Mouse (Mus musculus) neural tube, embryonic 12.5 days (tissue): ENCODE data around the gene Miox. TPM values are rescaled to one million over a fixed set of nuclear protein-coding genes. Genes with fewer than 3 reads are reported as not detected.
A peak's percentile ranks its signal among the peaks of the same experiment; 100 is the strongest.

Experiments used
- ATAC-seq: fragments of 200-750 bp; cut with Nextera tagmentation; 2 replicates; pipeline ENCODE4 v1.8.0; 2017; ENCODE audit warnings: low read depth, mild to moderate bottlenecking, moderate TSS enrichment, moderate library complexity; ENCODE audit not compliant: low FRiP score
- H3K27ac ChIP-seq: fragments of 300-500 bp; sonication (generic); 2 replicates; pipeline ENCODE4 v1.5.1; 2016
- H3K27me3 ChIP-seq: fragments of 300-500 bp; sonication (generic); replicated peaks from 2 replicates; pipeline ENCODE4 v1.6.1; 2016; ENCODE audit warnings: mild to moderate bottlenecking
- H3K36me3 ChIP-seq: fragments of 300-500 bp; sonication (generic); 2 replicates; pipeline ENCODE4 v1.6.1; 2016; ENCODE audit warnings: mild to moderate bottlenecking
- H3K4me1 ChIP-seq: fragments of 300-500 bp; sonication (generic); 2 replicates; pipeline ENCODE4 v1.6.1; 2016
- H3K4me2 ChIP-seq: fragments of 300-500 bp; sonication (generic); replicated peaks from 2 replicates; pipeline ENCODE4 v1.6.1; 2016; ENCODE audit warnings: mild to moderate bottlenecking
- H3K4me3 ChIP-seq: fragments of 300-500 bp; sonication (generic); 2 replicates; pipeline ENCODE4 v1.5.1; 2016
- H3K9ac ChIP-seq: fragments of 300-500 bp; sonication (generic); 2 replicates; pipeline ENCODE4 v1.6.1; 2016; ENCODE audit warnings: mild to moderate bottlenecking
- H3K9me3 ChIP-seq: fragments of 300-500 bp; sonication (generic); 2 replicates; pipeline ENCODE4 v1.6.1; 2016; ENCODE audit warnings: mild to moderate bottlenecking
- WGBS: fragments of 180-500 bp; shearing (Covaris S2); methylation state at CpG from one replicate; pipeline ENCODE4 v1.1.7; 2016; 5-methylcytosine and 5-hydroxymethylcytosine counted together
- polyA plus RNA-seq: library from polyadenylated mRNA; unstranded; fragments of >200 nt; fragmentation: Nextera tagmentation; extraction: Ambion mirVana; gene quantifications from 2 replicates; pipeline ENCODE4 v1.2.1, GENCODE M21; 2016

Gene Miox
- polyA plus RNA-seq, 1 experiment from 2014 or later = not detected

DNA sequence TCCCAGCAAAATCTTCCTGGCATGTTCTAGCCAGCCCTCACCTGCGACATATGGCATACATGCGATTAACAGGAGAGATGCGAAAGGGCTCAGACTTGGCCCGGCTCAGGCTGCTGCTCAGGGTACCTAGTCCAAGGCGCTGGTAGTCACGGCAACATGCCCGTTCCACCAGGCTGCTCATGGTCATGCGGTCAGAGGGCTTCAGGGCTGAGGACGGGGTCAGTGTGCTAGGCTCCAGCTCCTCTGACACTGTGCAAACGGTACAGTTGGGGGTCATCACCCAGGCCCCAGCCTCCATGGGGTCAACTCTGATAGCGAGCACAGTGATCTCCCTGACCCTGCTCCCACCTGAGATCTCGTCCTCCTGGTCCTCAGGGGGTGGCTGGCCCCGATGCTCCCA, 34.0 kb upstream of the Miox start:
- no peak for ATAC-seq
- H3K36me3 ChIP-seq = peaks cover 93% of the 10 kb centered on the region
- no peak overlapping the region for H3K27ac ChIP-seq
- H3K9me3 ChIP-seq = no peaks in the 10 kb centered on the region
- H3K27me3 ChIP-seq = no peaks in the 10 kb centered on the region
- H3K4me3 ChIP-seq = no peak overlapping the region
- H3K4me2 ChIP-seq = no peak overlapping the region
- 93% methylated on average over 13 of the region's 13 CpGs for WGBS
- H3K4me1 ChIP-seq = no peaks in the 10 kb centered on the region
- H3K9ac ChIP-seq = no peak overlapping the region

DNA sequence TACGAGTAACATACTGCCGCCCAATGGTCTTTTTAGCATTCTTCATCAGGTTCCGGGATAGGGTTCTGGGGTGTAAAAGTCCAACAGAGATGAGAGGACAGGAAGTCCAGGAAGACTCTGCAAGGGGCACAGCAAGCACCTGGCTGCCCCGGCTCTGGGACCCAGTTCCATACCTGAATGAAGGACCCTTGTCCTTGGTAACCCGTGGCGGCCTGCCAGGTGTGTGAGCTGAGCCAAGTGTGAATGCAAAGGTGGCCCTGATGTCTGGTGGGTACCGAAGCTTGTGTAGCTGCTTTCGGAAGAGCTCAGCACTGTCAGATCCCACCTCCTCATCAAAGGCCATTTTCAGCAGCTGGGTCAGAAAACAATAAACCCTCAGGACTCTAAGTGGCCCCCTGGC, 33.6 kb upstream of the Miox start:
- Histone ChIP-seq H3K9ac (no peak overlapping the region), H3K36me3 (peaks cover 93% of the 10 kb centered on the region), H3K27me3 (no peaks in the 10 kb centered on the region), H3K4me3 (no peak overlapping the region), H3K27ac (no peak overlapping the region), H3K9me3 (no peaks in the 10 kb centered on the region), H3K4me1 (no peaks in the 10 kb centered on the region), H3K4me2 (no peak overlapping the region)
- ATAC-seq = no peak
- 96% methylated on average over 8 of the region's 8 CpGs for WGBS

GRCm38 (mm10) chr15:89305966-89306365, 28.2 kb upstream of the Miox start:
- H3K4me3 ChIP-seq = no peak overlapping the region
- H3K9me3 ChIP-seq = no peaks in the 10 kb centered on the region
- peaks cover 63% of the 10 kb centered on the region for H3K36me3 ChIP-seq
- H3K27ac ChIP-seq = no peak overlapping the region
- no peak for ATAC-seq
- H3K27me3 ChIP-seq = no peaks in the 10 kb centered on the region
- H3K9ac ChIP-seq = no peak overlapping the region
- H3K4me1 ChIP-seq = no peaks in the 10 kb centered on the region; the same call in 1 of the 2 replicates
- no peak overlapping the region for H3K4me2 ChIP-seq
- 78% methylated on average over 1 of the region's 1 CpGs for whole genome bisulfite sequencing

DNA sequence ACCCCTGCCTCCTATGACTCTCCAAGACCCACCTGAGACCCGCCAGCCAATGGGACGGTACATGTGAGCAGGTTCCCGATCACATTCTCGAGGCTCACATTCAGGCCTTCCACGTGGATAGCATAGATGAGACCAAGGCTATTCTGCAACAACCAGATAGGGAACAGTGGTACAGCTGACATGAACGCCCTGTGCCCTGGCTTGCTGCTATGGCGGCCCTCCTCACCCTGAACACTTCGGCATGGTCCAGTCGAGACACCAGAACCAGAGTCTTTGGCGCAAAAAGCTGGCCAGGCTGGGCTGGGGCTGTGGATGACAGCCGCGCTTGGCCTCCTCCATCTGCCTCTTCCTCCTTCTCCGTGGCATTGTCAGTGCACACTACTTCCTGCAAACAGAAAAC, 26.7 kb upstream of the Miox start:
- Histone ChIP-seq H3K27me3 (no peaks in the 10 kb centered on the region), H3K9ac (no peak overlapping the region), H3K9me3 (no peaks in the 10 kb centered on the region), H3K36me3 (peaks cover 48% of the 10 kb centered on the region), H3K4me1 (no peaks in the 10 kb centered on the region; the same call in 1 of the 2 replicates), H3K4me3 (no peak overlapping the region), H3K4me2 (no peak overlapping the region), H3K27ac (0 out of 2 replicates have a peak overlapping the region, but pooled peaks have one; percentile 4)
- ATAC-seq = no peak
- WGBS = 93% methylated on average over 13 of the region's 13 CpGs

DNA sequence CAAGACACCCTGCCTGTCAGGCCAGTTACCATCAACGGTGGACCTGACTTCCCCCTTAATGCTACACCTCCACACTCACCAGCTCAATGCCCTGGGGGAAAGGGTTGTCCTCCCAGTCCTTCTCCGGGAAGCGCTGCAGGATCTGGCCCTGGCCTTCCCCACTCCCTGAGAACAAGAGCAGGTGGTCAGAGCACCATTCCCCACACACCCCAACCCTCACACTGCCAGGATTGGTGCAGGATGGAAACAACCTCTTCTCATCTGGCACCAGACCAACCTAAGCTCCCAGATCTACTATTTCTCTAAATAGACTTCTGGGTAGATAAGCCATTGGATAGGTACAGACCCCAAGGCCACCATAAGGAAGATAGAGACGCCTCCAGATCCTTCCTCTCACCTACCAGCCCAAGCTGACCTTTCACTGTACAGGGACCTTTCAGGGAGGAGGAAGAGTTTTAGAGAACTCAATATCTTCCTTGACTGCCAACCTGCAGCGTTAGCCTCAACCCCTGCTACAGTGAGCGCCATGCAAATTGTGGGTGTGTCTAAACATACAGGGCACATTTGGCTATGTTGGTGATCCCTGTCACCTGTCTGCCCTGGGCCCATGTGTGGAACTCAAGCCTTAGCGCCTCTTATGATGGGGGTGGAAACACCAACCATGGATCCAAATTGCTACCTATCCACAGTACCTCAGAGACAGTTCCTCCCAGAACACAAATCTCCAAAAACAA, 25.6 kb upstream of the Miox start:
- no peaks in the 10 kb centered on the region for H3K9me3 ChIP-seq
- no peak overlapping the region for H3K27ac ChIP-seq
- H3K36me3 ChIP-seq = peaks cover 37% of the 10 kb centered on the region
- 89% methylated on average over 7 of the region's 7 CpGs for WGBS
- no peak overlapping the region for H3K4me3 ChIP-seq
- H3K27me3 ChIP-seq = no peaks in the 10 kb centered on the region
- H3K4me1 ChIP-seq = peaks cover 6% of the 10 kb centered on the region
- no peak overlapping the region for H3K4me2 ChIP-seq
- no peak overlapping the region for H3K9ac ChIP-seq
- no peak for ATAC-seq

- no peak for ATAC-seq
- Histone ChIP-seq H3K36me3 (peaks cover 22% of the 10 kb centered on the region), H3K9ac (no peak overlapping the region), H3K4me3 (no peak overlapping the region), H3K4me2 (no peak overlapping the region), H3K27me3 (no peaks in the 10 kb centered on the region), H3K27ac (no peak overlapping the region), H3K9me3 (no peaks in the 10 kb centered on the region), H3K4me1 (peaks cover 17% of the 10 kb centered on the region)
- WGBS = 78% methylated on average over 6 of the region's 6 CpGs
Measured at GRCm38 (mm10) chr15:89309962-89310498, 24.2 kb upstream of the Miox start.

DNA sequence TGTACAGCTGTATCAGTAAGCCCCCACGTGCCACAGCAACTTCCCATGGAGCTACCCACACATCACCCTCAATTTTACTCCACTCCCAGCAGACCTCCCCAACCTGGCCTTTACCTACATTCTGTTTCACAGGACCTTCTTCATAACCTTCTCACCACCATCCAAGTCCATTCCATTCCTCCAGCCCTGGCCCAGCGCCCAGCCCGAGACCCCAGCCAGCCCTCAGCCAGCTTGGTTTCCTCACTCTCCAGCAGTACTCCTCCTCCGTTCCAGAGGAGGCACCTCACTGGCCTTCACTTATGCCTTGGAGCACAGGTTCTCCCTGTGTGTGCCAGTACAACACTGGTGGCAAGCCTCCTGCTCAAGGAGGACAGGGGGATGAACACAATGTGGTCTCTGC, 20.8 kb upstream of the Miox start:
- peak overlapping the region; percentile 44; the same call in 1 of the 2 replicates for H3K9ac ChIP-seq

GRCm38 (mm10) chr15:89314107-89314506, 20.1 kb upstream of the Miox start:
- no peak overlapping the region for H3K27ac ChIP-seq
- no peaks in the 10 kb centered on the region for H3K36me3 ChIP-seq
- peak overlapping the region; percentile 93 for H3K4me3 ChIP-seq
- H3K9me3 ChIP-seq = no peaks in the 10 kb centered on the region
- ATAC-seq = no peak
- H3K4me2 ChIP-seq = peak overlapping the region; percentile 93
- no peaks in the 10 kb centered on the region for H3K27me3 ChIP-seq
- peaks cover 17% of the 10 kb centered on the region for H3K4me1 ChIP-seq
- WGBS = 34% methylated on average over 3 of the region's 3 CpGs
- H3K9ac ChIP-seq = peak overlapping the region; percentile 91

More for the DNA sequence above, 20.8 kb upstream of the Miox start:
- no peak for ATAC-seq
- 82% methylated on average over 4 of the region's 4 CpGs for WGBS
- Histone ChIP-seq H3K4me1 (peaks cover 17% of the 10 kb centered on the region), H3K4me3 (no peak overlapping the region; the same call in 1 of the 2 replicates), H3K27me3 (no peaks in the 10 kb centered on the region), H3K9me3 (no peaks in the 10 kb centered on the region), H3K27ac (no peak overlapping the region), H3K4me2 (peak overlapping the region; percentile 93), H3K36me3 (no peaks in the 10 kb centered on the region)

GRCm38 (mm10) chr15:89314511-89315189, 19.5 kb upstream of the Miox start:
- peak overlapping the region; percentile 93 for H3K4me2 ChIP-seq
- ATAC-seq = peak; percentile 74
- no peaks in the 10 kb centered on the region for H3K36me3 ChIP-seq
- peak overlapping the region; percentile 93 for H3K4me3 ChIP-seq
- H3K9me3 ChIP-seq = no peaks in the 10 kb centered on the region
- no peaks in the 10 kb centered on the region for H3K27me3 ChIP-seq
- H3K4me1 ChIP-seq = peaks cover 17% of the 10 kb centered on the region
- H3K9ac ChIP-seq = peak overlapping the region; percentile 91
- under 1% methylated on average over 58 of the region's 58 CpGs for WGBS
- no peak overlapping the region for H3K27ac ChIP-seq

GRCm38 (mm10) chr15:89315190-89315731, 18.9 kb upstream of the Miox start, which contains the start of gene Sbf1:
Gene Sbf1 (minus strand): TSS chr15:89315311.
- ATAC-seq = peak; percentile 99
- under 1% methylated on average over 37 of the region's 37 CpGs for WGBS
- no peaks in the 10 kb centered on the region for H3K36me3 ChIP-seq
- peak within 1 kb of the TSS; percentile 93 for H3K4me2 ChIP-seq
- peak within 1 kb of the TSS; percentile 93 for H3K4me3 ChIP-seq
- no peak within 1 kb of the TSS for H3K27ac ChIP-seq
- H3K27me3 ChIP-seq = no peaks in the 10 kb centered on the region
- H3K4me1 ChIP-seq = peaks cover 17% of the 10 kb centered on the region
- no peaks in the 10 kb centered on the region for H3K9me3 ChIP-seq
- H3K9ac ChIP-seq = peak within 1 kb of the TSS; percentile 91

DNA sequence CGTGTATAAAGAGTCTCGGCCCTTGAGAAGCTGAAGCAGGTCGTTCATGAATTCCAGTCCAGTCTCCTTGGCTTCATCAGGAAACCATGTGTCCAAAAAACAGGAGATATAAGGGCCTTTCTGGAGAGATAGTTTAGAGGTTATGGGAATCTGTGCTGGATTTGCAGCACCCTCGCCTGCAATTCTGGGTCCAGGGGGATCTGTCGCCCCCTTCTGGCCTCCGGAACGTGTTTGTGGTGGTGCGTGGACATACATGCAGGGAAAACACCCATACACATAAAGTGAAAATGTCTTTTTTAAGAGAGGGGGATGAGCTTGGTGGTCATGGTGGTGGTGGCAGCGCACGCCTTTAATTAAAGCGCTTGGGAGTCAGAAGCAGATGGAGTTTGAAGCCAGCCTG, 18.1 kb upstream of the Miox start:
- Histone ChIP-seq H3K27me3 (no peaks in the 10 kb centered on the region), H3K9ac (no peak overlapping the region), H3K36me3 (no peaks in the 10 kb centered on the region), H3K4me1 (peaks cover 17% of the 10 kb centered on the region), H3K4me2 (no peak overlapping the region), H3K9me3 (no peaks in the 10 kb centered on the region), H3K4me3 (no peak overlapping the region), H3K27ac (no peak overlapping the region)
- ATAC-seq = no peak
- 63% methylated on average over 11 of the region's 11 CpGs for WGBS

DNA sequence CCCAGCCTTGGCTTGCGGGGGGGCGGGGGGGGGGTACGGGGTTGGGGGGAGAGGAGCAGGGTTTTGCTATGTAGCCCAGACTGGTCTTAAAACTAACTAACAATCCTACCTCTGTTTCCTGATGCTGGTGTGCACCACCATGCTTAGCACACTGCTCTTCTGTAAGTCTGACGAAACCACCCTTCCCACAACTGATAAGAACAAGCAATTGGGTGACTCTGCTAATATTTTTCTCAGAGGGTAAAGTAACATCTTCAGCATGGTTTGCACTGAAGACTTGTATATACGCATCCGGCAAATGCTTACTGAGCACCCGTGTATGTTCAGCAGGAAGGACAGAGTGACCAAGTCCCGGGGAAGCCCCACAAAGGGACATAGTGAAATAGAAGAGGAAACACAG, 12.9 kb upstream of the Miox start:
- Histone ChIP-seq H3K9me3 (no peaks in the 10 kb centered on the region), H3K4me1 (peaks cover 4% of the 10 kb centered on the region; the same call in 1 of the 2 replicates), H3K9ac (no peak overlapping the region), H3K27ac (no peak overlapping the region), H3K4me3 (no peak overlapping the region), H3K36me3 (no peaks in the 10 kb centered on the region), H3K4me2 (no peak overlapping the region), H3K27me3 (peaks cover 15% of the 10 kb centered on the region)
- WGBS = 85% methylated on average over 8 of the region's 8 CpGs
- ATAC-seq = no peak
